Mouse (Mus musculus) forebrain, postnatal 0 days (tissue): ENCODE results near the gene Wdr24. TPM values are rescaled to one million over a fixed set of nuclear protein-coding genes. Genes with fewer than 3 reads are reported as not detected.
A peak's percentile ranks its signal among the peaks of the same experiment; 100 is the strongest.

Experiments
- ATAC-seq: fragments of 200-750 bp; cut with Nextera tagmentation; 2 replicates; pipeline ENCODE4 v1.8.0; 2017; ENCODE audit warnings: mild to moderate bottlenecking, moderate library complexity
- DNase-seq: peaks from one replicate; pipeline ENCODE4 v3.0.0-alpha.2; 2015
- H3K27ac ChIP-seq: fragments of 300-500 bp; sonication (generic); 2 replicates; pipeline ENCODE4 v1.5.1; 2014; ENCODE audit warnings: low read depth, mild to moderate bottlenecking, antibody characterized with exemption, low read length, moderate library complexity, mixed read lengths
- H3K27me3 ChIP-seq: fragments of 300-500 bp; sonication (generic); 2 replicates; pipeline ENCODE4 v1.6.1; 2014; ENCODE audit warnings: mild to moderate bottlenecking, low read length, mixed read lengths; ENCODE audit not compliant: insufficient read depth
- H3K36me3 ChIP-seq: fragments of 300-500 bp; sonication (generic); 2 replicates; pipeline ENCODE4 v1.6.1; 2014; ENCODE audit warnings: mild to moderate bottlenecking, moderate library complexity; ENCODE audit not compliant: insufficient read depth
- H3K4me1 ChIP-seq: fragments of 300-500 bp; sonication (generic); 2 replicates; pipeline ENCODE4 v1.6.1; 2014; ENCODE audit warnings: antibody characterized with exemption; ENCODE audit not compliant: insufficient read depth
- H3K4me2 ChIP-seq: fragments of 300-500 bp; sonication (generic); 2 replicates; pipeline ENCODE4 v1.6.1; 2014; ENCODE audit warnings: low read depth, mild to moderate bottlenecking, moderate library complexity
- H3K4me3 ChIP-seq: fragments of 300-500 bp; sonication (generic); 2 replicates; pipeline ENCODE4 v1.5.1; 2014; ENCODE audit warnings: low read depth, low read length, mixed read lengths
- H3K9ac ChIP-seq: fragments of 300-500 bp; sonication (generic); 2 replicates; pipeline ENCODE4 v1.6.1; 2014; ENCODE audit warnings: mild to moderate bottlenecking
- H3K9me3 ChIP-seq: fragments of 300-500 bp; sonication (generic); 2 replicates; pipeline ENCODE4 v1.6.1; 2016; ENCODE audit warnings: low read length
- CTCF ChIP-seq: sonication (generic); IDR thresholded peaks from 2 replicates; pipeline ENCODE4 v1.5.1; 2016; ENCODE audit warnings: antibody characterized with exemption, control low read depth, low read depth
- WGBS: fragments of 180-500 bp; shearing (Covaris S2); extraction: QIAGEN DNeasy Blood & Tissue Kit; methylation state at CpG from one replicate; pipeline ENCODE4 v1.1.7; 2014; 5-methylcytosine and 5-hydroxymethylcytosine counted together
- polyA plus RNA-seq: library from polyadenylated mRNA; unstranded; fragments of >200 nt; fragmentation: Nextera tagmentation; extraction: Ambion mirVana; gene quantifications from 2 replicates; pipeline ENCODE4 v1.2.1, GENCODE M21; 2015
- total RNA-seq: library from RNA; depleted of rRNA; stranded (reverse); fragments of >200 nt; gene quantifications from 2 replicates; pipeline ENCODE4 v1.2.3, GENCODE M21; 2014

The Wdr24 gene
- total and polyA plus RNA-seq, 2 experiments from 2014 or later: 23.2 to 36.5 TPM

- ATAC-seq (no peak), DNase-seq (no peak)
- H3K36me3 ChIP-seq: no peaks in the 10 kb centered on the region
- H3K9me3 ChIP-seq: no peaks in the 10 kb centered on the region
- H3K9ac ChIP-seq: no peak overlapping the region
- H3K4me1 ChIP-seq: peaks cover 11% of the 10 kb centered on the region
- peak overlapping the region; percentile 64 for H3K4me2 ChIP-seq
- peaks cover 6% of the 10 kb centered on the region; the same call in 1 of the 2 replicates for H3K27me3 ChIP-seq
- H3K4me3 ChIP-seq: no peak overlapping the region
- peak overlapping the region; percentile 41; the same call in 1 of the 2 replicates for H3K27ac ChIP-seq
- TF ChIP-seq CTCF: no peak
- WGBS: 53% methylated on average over 17 of the region's 17 CpGs
Measured at GRCm38 (mm10) chr17:25794998-25795397, 28.4 kb upstream of the Wdr24 start.

GRCm38 (mm10) chr17:25795609-25796092, 27.8 kb upstream of the Wdr24 start, which contains the start of gene AC134908.4:
Gene AC134908.4 (minus strand): TSS chr17:25795659.
- no peaks in the 10 kb centered on the region for H3K9me3 ChIP-seq
- H3K4me2 ChIP-seq: peak within 1 kb of the TSS; percentile 64
- H3K4me1 ChIP-seq: peaks cover 11% of the 10 kb centered on the region
- peak; percentile 48 for DNase-seq
- H3K36me3 ChIP-seq: no peaks in the 10 kb centered on the region
- no peak for TF ChIP-seq CTCF
- H3K4me3 ChIP-seq: peak within 1 kb of the TSS; percentile 47
- peak within 1 kb of the TSS; percentile 45; the same call in 1 of the 2 replicates for H3K9ac ChIP-seq
- peak within 1 kb of the TSS; percentile 41; the same call in 1 of the 2 replicates for H3K27ac ChIP-seq
- H3K27me3 ChIP-seq: peaks cover 6% of the 10 kb centered on the region; the same call in 1 of the 2 replicates
- WGBS: 14% methylated on average over 6 of the region's 6 CpGs
- ATAC-seq: peak; percentile 10

DNA sequence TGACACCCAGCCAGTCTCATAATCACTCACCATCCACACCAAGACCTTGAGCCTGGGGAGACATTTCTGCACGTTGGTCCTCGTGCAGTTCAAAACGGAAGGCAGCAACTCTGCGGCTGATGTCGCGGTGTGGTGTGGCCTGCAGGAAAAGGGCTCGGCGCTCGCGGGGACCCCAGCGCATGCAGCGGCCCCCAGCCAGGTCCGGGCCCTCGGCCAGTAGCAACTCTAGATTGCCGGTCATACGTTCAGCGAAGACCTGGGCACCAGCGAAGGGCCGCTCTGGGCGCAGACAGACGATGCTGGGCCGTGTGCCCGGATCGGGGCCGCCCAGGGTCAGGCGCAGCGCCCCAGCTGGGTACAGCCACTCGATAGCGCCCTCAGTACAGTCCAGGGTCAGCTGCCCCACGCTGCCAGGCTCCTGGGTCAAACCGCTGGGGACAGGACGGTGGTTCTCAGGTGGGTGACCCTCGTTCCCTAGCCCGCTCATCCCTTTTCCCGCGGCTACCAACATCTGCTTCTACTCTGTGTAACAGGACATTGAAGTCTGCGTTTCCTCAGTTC, 27.1 kb upstream of the Wdr24 start:
- Histone ChIP-seq H3K9ac (peak overlapping the region; percentile 45; the same call in 1 of the 2 replicates), H3K9me3 (no peaks in the 10 kb centered on the region), H3K27me3 (peaks cover 6% of the 10 kb centered on the region; the same call in 1 of the 2 replicates), H3K4me2 (peak overlapping the region; percentile 64), H3K4me1 (peaks cover 11% of the 10 kb centered on the region), H3K27ac (peak overlapping the region; percentile 16; the same call in 1 of the 2 replicates), H3K36me3 (no peaks in the 10 kb centered on the region), H3K4me3 (peak overlapping the region; percentile 47)
- DNase-seq: no peak
- WGBS: 3% methylated on average over 37 of the region's 37 CpGs
- TF ChIP-seq CTCF: no peak
- no peak for ATAC-seq

GRCm38 (mm10) chr17:25796951-25797369, 26.5 kb upstream of the Wdr24 start, which contains the start of gene Metrn:
Gene Metrn (minus strand): TSS chr17:25797136.
- no peaks in the 10 kb centered on the region for H3K36me3 ChIP-seq
- peaks cover 6% of the 10 kb centered on the region; the same call in 1 of the 2 replicates for H3K27me3 ChIP-seq
- peak within 1 kb of the TSS; percentile 47 for H3K4me3 ChIP-seq
- no peaks in the 10 kb centered on the region for H3K9me3 ChIP-seq
- peak within 1 kb of the TSS; percentile 64 for H3K4me2 ChIP-seq
- peaks cover 11% of the 10 kb centered on the region for H3K4me1 ChIP-seq
- ATAC-seq: peak; percentile 66
- peak; percentile 69 for DNase-seq
- 1% methylated on average over 33 of the region's 35 CpGs for WGBS
- H3K27ac ChIP-seq: peak within 1 kb of the TSS; percentile 16; the same call in 1 of the 2 replicates
- H3K9ac ChIP-seq: peak within 1 kb of the TSS; percentile 45
- TF ChIP-seq CTCF: no peak

- no peak overlapping the region for H3K27ac ChIP-seq
- H3K4me1 ChIP-seq: peaks cover 9% of the 10 kb centered on the region; the same call in 1 of the 2 replicates
- peak; percentile 82 for DNase-seq
- 5% methylated on average over 6 of the region's 6 CpGs for WGBS
- H3K27me3 ChIP-seq: peaks cover 6% of the 10 kb centered on the region; the same call in 1 of the 2 replicates
- no peaks in the 10 kb centered on the region for H3K9me3 ChIP-seq
- peak; percentile 32; the same call in 1 of the 2 replicates for ATAC-seq
- no peak overlapping the region for H3K9ac ChIP-seq
- no peak overlapping the region for H3K4me3 ChIP-seq
- no peaks in the 10 kb centered on the region for H3K36me3 ChIP-seq
- no peak overlapping the region for H3K4me2 ChIP-seq
- peak; percentile 87 for TF ChIP-seq CTCF
Measured at GRCm38 (mm10) chr17:25801029-25801428, 22.4 kb upstream of the Wdr24 start.

DNA sequence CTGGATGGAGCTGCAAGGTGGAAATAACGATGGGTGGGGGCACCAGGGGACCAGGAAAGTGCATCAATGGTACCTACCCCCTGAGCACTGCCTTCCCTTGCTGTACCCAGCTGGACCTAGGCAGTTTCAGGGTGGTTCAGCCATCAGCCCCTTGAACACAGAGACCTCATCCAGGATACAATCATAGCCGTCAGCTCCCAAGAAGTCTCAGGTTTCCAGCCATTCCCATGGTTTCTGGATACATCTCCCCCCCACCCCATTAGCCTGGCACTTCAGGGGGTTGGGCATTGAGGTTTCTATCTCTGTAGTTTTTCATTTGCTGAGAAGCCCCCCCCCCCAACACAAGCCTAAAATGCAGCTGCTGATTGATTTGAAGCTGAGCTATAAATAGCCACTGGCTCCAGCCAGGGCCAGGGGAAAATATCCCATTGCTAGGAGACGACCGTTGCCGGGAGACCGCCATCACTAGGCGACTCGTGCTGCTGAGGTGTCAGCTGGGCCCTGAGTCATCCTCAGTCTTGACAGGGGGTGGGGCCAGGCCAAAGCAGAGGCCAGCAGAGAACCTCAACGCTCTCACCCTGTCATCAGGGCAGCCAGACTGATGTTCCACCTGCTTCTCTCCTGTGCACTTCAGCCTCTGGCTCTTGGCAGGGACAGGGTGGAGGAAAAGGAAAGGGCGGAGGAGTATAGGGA, 20.5 kb upstream of the Wdr24 start:
- peak overlapping the region; percentile 33 for H3K4me2 ChIP-seq

GRCm38 (mm10) chr17:25806507-25806906, 16.9 kb upstream of the Wdr24 start:
- Histone ChIP-seq H3K27ac (no peak overlapping the region), H3K36me3 (no peaks in the 10 kb centered on the region), H3K4me1 (peaks cover 27% of the 10 kb centered on the region), H3K4me3 (no peak overlapping the region), H3K27me3 (no peaks in the 10 kb centered on the region), H3K9ac (no peak overlapping the region), H3K9me3 (no peaks in the 10 kb centered on the region), H3K4me2 (no peak overlapping the region)
- no peak for TF ChIP-seq CTCF
- 90% methylated on average over 4 of the region's 4 CpGs for WGBS
- no peak for DNase-seq
- no peak for ATAC-seq

More for the DNA sequence above, 20.5 kb upstream of the Wdr24 start:
- H3K4me1 ChIP-seq: peaks cover 10% of the 10 kb centered on the region
- peak overlapping the region; percentile 40 for H3K9ac ChIP-seq
- no peaks in the 10 kb centered on the region for H3K9me3 ChIP-seq
- DNase-seq (peak; percentile 89), ATAC-seq (peak; percentile 96)
- H3K4me3 ChIP-seq: no peak overlapping the region
- WGBS: 7% methylated on average over 10 of the region's 10 CpGs
- no peaks in the 10 kb centered on the region for H3K27me3 ChIP-seq
- peak overlapping the region; percentile 89 for H3K27ac ChIP-seq
- no peak for TF ChIP-seq CTCF
- no peaks in the 10 kb centered on the region for H3K36me3 ChIP-seq
